Mouse (Mus musculus) megakaryocyte, embryonic 14.5 days (primary cell): ENCODE measurements around the gene Eif3i.

Experiments
- FLI1 ChIP-seq: IDR thresholded peaks from 2 replicates; pipeline ENCODE4 v1.6.1; 2012; ENCODE audit warnings: low read length, inconsistent platforms, mixed read lengths
- GATA1 ChIP-seq: IDR thresholded peaks from 3 replicates; pipeline ENCODE4 v1.6.1; 2012; ENCODE audit warnings: mixed read lengths, low read length, inconsistent platforms, borderline replicate concordance

- TF ChIP-seq GATA1 (no peak), FLI1 (no peak)
These were observed 15.4 kb downstream of the Eif3i start for GRCm38 (mm10) chr4:129584884-129585608.
